Mouse (Mus musculus): ENCODE measurements around the gene Gm7075. TPM values are rescaled to one million over a fixed set of nuclear protein-coding genes. Genes with fewer than 3 reads are reported as not detected.

Gene Gm7075
- polyA plus RNA-seq, 2 experiments from 2014 or later: not detected

Other genes starting within 250 kb of the Gm7075 start
- under 1 TPM in 1 of 2 experiments, not detected in 1; 0.12 TPM for gene Mypn, start 217.8 kb downstream of the Gm7075 start, polyA plus RNA-seq (2017; shearing (Covaris generic))
- 10 to 100 TPM; 76.2 to 80.8 TPM for gene Herc4, start 178.0 kb downstream of the Gm7075 start, polyA plus RNA-seq (2017; shearing (Covaris generic))
- 10 to 100 TPM in 1 of 2 experiments, 1 to 10 TPM in 1; 6.6 to 10.5 TPM for gene Sirt1, start 40.1 kb downstream of the Gm7075 start, polyA plus RNA-seq (2017; shearing (Covaris generic))
- 1 to 10 TPM; 5.0 to 7.5 TPM for gene Dnajc12, start 39.3 kb downstream of the Gm7075 start, polyA plus RNA-seq (2017; shearing (Covaris generic))
- under 1 TPM in 1 of 2 experiments, not detected in 1; 0.26 TPM for gene Ctnna3, start 8.3 kb upstream of the Gm7075 start, polyA plus RNA-seq (2017; shearing (Covaris generic))